Mouse (Mus musculus) midbrain, embryonic 10.5 days (tissue): ENCODE measurements at regions not wholly inside any gene's neighbourhood (a gene's known extent, or its start where the extent isn't known, plus 50 kb on each side); places are given as distances from the start of the nearest gene placed in this dataset.

Experiments used
- DNase-seq: peaks from one replicate; pipeline ENCODE4 v3.0.0-alpha.2; 2017; ENCODE audit warnings: low spot score
- H3K27ac ChIP-seq: fragments of 300-500 bp; sonication (generic); replicated peaks from 2 replicates; pipeline ENCODE4 v1.5.1; 2016; ENCODE audit warnings: mild to moderate bottlenecking
- H3K27me3 ChIP-seq: fragments of 300-500 bp; sonication (generic); 2 replicates; pipeline ENCODE4 v1.6.1; 2016; ENCODE audit warnings: low read depth, mild to moderate bottlenecking; ENCODE audit not compliant: poor library complexity, severe bottlenecking
- H3K36me3 ChIP-seq: fragments of 300-500 bp; sonication (generic); 2 replicates; pipeline ENCODE4 v1.6.1; 2016; ENCODE audit warnings: mild to moderate bottlenecking, moderate library complexity
- H3K4me1 ChIP-seq: fragments of 300-500 bp; sonication (generic); 2 replicates; pipeline ENCODE4 v1.6.1; 2016
- H3K4me3 ChIP-seq: fragments of 300-500 bp; sonication (generic); 2 replicates; pipeline ENCODE4 v1.5.1; 2016; ENCODE audit warnings: mild to moderate bottlenecking, moderate library complexity
- H3K9me3 ChIP-seq: fragments of 300-500 bp; sonication (generic); replicated peaks from 2 replicates; pipeline ENCODE4 v1.6.1; 2016; ENCODE audit warnings: mild to moderate bottlenecking
- WGBS: fragments of 180-500 bp; shearing (Covaris S2); methylation state at CpG from one replicate; pipeline ENCODE4 v1.1.7; 2016; 5-methylcytosine and 5-hydroxymethylcytosine counted together

DNA sequence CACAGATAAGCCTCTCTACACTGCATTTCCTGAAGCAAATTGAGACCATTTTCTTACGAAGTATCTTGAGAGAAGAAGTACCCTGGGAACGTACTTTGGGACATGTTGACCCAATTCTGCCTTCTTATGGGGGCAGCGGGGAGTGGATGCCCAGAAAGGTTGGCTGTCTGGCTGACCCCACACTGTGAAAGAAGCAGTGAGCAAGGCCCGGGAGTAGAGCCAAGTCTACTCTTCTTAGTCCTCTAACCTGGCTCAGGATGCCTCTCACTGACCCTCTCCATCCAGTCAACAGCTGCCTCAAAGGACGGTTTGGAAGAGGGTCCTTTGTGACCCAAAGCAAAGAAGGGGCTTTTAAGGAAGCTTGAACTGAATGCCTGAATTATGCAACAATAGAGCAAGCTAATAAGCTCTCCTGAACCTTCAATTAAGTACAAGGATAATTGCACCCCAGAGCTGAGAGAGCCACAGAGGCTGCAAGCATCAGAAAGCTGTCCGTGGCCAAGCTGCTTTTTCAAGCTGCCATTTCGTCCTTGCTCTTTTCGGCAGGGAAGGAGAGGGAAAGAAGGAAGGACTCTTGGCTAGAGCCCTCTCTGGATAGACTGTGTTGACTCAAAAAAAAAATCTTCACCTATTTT lies 70.3 kb downstream of the Pctp start:
- no peak overlapping the region for H3K27ac ChIP-seq
- H3K4me3 ChIP-seq = no peak overlapping the region
- no peak for DNase-seq
- H3K36me3 ChIP-seq = no peaks in the 10 kb centered on the region
- peaks cover 12% of the 10 kb centered on the region for H3K4me1 ChIP-seq
- 61% methylated on average over 8 of the region's 8 CpGs for WGBS
- no peaks in the 10 kb centered on the region for H3K9me3 ChIP-seq
- H3K27me3 ChIP-seq = peaks cover 12% of the 10 kb centered on the region

DNA sequence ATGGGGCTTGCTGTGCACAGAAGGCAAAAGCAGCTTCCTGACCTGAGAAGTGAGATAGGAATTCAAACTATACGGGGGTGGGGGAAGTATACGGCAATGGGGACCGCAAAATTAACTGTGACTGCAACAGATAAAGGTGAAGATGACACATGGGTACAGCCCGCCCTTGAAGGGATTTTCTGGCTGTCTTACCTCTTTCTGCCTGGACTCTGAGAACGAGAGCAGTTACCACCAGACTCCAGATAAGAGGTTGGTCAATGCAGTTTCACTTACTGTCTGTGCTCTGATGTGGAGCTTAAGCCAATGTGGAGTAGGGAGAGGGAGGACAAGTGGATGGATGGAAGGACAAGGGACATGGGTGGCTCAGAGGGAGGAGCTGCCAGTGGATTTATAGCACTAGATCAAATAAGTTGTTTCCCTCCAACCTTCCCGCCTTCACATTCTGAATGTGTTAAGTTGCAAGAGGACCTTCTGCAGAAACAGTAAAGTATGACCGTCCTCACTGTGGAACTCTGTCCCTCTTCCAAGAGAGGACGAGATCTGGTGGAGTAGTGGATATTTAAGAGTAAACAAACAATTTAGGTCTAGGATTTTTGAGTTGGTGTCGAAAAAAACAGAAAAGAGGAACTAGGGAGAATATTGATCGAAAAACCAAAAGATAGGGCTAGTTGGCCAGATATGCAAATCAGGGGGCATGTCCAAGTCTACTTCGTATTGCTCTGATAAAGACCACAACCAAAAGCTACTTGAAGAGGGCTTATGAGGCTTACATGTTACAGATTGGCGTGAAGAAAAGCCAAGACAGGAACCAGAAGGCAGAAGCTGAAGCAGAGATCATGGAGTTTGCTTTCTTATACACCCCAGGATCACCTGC lies 73.3 kb downstream of the Pctp start:
- no peaks in the 10 kb centered on the region for H3K36me3 ChIP-seq
- peaks cover 12% of the 10 kb centered on the region; the same call in 1 of the 2 replicates for H3K27me3 ChIP-seq
- H3K27ac ChIP-seq = no peak overlapping the region
- no peaks in the 10 kb centered on the region for H3K9me3 ChIP-seq
- 88% methylated on average over 12 of the region's 12 CpGs for WGBS
- DNase-seq = no peak
- peaks cover 12% of the 10 kb centered on the region for H3K4me1 ChIP-seq
- no peak overlapping the region for H3K4me3 ChIP-seq

DNA sequence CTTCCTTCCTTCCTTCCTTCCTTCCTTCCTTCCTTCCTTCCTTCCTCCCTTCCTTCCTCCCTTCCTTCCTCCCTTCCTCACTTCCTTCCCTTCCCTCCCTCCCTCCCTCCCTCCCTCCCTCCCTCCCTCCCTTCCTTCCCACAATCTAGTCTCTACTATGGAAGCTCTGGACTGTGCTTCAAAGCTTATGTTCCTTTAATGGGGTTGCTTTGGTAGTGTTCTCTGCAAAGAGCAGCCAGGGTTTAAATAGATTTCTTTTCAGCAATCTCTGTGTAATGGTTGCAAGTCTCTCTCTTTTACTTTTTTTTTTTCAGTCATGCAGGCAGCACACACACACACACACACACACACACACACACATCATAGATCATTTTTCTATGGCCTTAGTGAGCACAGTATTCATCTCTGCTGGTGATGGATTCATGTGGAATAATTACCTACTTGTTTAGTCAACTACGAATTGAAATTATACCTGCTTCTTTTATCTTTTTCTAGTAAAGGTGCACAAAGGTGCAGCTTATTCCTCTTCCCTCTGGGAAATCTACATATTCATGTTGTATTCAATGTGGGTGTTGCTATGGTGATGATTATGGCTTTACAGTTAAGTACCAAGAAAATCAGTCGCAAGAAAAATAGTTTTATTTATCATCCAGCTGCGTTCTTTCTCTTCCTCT lies 75.1 kb downstream of the Pctp start:
- no peaks in the 10 kb centered on the region for H3K36me3 ChIP-seq
- peaks cover 12% of the 10 kb centered on the region; the same call in 1 of the 2 replicates for H3K27me3 ChIP-seq
- DNase-seq = no peak
- H3K4me3 ChIP-seq = no peak overlapping the region
- peaks cover 5% of the 10 kb centered on the region for H3K4me1 ChIP-seq
- no peaks in the 10 kb centered on the region for H3K9me3 ChIP-seq
- H3K27ac ChIP-seq = no peak overlapping the region
- WGBS = 91% methylated on average over 3 of the region's 3 CpGs

DNA sequence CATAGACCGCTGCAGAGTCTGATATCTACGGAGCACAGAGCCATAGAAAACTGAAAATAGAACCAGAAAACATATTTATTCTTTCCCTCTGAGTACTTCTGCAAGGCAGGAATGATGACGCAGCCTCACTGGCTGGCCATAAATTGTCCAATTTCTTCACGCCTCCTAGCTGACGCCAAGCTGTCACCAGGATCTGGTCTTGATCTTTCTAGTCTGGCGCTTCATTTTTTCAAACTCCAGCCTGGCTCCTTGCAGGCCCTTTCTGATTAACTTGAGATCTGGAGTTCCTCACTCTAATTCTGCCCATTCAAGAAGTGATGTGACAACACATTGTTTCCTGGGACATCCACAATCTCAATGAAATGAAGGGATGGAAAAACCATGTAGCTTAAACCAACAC lies 80.1 kb downstream of the Pctp start:
- H3K27me3 ChIP-seq = no peaks in the 10 kb centered on the region
- WGBS = 89% methylated on average over 6 of the region's 6 CpGs
- no peak for DNase-seq
- H3K4me1 ChIP-seq = peaks cover 3% of the 10 kb centered on the region; the same call in 1 of the 2 replicates
- no peak overlapping the region for H3K4me3 ChIP-seq
- no peak overlapping the region for H3K27ac ChIP-seq
- no peaks in the 10 kb centered on the region for H3K36me3 ChIP-seq
- H3K9me3 ChIP-seq = no peaks in the 10 kb centered on the region

DNA sequence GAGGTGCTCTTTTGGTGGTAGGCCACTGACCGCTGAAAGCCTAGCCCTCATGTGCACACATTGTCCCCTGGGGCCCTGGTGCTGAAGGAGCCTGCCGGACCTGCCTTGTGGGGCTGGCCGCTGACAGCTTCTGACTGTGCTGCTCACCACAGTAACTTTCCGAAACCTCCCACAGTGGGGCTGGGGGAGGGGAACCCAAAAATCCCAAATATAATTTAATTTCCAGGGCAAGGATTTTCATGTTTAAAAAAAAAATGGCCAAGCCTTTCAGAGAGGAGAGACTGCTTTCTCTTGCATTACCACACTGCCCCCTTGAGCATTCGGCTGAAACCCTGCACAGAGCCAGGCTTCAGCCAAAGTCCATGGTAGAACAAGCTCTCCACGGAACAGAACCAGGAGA lies 81.5 kb downstream of the Pctp start:
- Histone ChIP-seq H3K4me1 (peaks cover 3% of the 10 kb centered on the region; the same call in 1 of the 2 replicates), H3K27ac (no peak overlapping the region), H3K4me3 (no peak overlapping the region), H3K36me3 (no peaks in the 10 kb centered on the region), H3K27me3 (no peaks in the 10 kb centered on the region), H3K9me3 (no peaks in the 10 kb centered on the region)
- DNase-seq = no peak
- WGBS = 65% methylated on average over 6 of the region's 6 CpGs

DNA sequence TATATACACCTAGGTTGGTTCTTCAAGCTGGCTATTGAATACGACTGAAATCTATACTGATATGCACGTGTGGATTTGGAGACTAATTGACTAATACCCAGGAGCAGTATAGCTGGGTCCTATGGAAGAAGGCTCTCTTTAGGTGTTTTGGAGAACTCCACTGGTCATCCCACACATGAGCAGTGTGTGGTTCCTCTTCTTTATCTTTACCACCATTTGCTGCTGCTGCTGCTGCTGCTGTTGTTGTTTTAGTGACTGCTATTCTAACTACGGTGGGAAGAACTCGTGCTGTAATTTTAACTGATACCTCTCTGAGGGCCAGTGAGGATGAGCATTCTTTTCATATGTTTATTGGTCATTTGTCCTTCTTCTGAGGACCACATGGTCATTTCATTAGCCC lies 86.9 kb downstream of the Pctp start:
- H3K4me1 ChIP-seq = no peaks in the 10 kb centered on the region
- no peaks in the 10 kb centered on the region for H3K9me3 ChIP-seq
- no peaks in the 10 kb centered on the region for H3K36me3 ChIP-seq
- H3K27ac ChIP-seq = no peak overlapping the region
- WGBS = 86% methylated on average over 4 of the region's 4 CpGs
- H3K4me3 ChIP-seq = no peak overlapping the region
- no peak for DNase-seq
- H3K27me3 ChIP-seq = no peaks in the 10 kb centered on the region

DNA sequence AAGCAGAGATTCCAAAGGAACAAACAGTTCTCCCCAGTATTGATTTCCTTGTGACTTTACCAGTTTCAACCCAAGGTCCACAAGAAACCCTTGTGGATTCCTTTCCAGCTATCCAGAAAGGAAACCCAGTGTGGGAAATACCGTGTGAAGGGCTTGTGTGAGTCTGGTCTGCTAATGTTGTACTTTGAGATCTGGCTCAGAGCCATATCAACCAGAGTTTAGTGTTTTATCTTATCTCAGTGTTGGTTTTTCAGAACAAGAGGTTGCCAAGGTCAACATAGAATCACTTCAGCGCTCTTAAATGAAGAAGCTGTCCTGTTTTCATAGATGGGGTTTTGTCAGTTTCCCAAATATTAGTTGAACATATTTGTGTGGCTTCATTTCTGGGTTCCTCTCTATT lies 88.1 kb downstream of the Pctp start:
- no peak for DNase-seq
- no peak overlapping the region for H3K27ac ChIP-seq
- no peak overlapping the region for H3K4me3 ChIP-seq
- H3K9me3 ChIP-seq = no peaks in the 10 kb centered on the region
- no peaks in the 10 kb centered on the region for H3K4me1 ChIP-seq
- WGBS = 79% methylated on average over 2 of the region's 2 CpGs
- no peaks in the 10 kb centered on the region for H3K27me3 ChIP-seq
- H3K36me3 ChIP-seq = no peaks in the 10 kb centered on the region

DNA sequence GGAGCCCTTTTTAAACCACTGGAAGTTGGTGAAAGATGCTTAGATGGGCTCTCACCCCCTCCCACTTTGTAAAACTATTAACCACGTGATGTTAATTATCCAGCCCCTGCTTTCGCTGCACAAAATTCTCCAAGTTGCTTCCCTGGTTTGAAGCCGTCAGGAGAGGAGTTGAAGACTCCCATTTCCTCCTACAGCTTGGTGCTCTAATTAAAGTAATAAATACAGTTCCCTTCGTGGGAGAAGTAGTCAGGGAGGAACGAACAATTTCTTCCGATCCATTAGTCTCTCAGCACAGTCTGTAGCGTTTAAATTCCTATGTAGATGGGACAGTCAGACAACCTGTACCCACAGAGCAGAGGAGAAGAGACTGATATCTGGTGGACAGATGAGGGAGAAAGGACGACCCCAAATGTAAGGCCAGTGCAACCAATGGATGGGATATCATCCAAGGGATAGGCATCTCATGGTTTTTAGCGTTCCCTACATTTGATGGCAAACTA lies 101.4 kb downstream of the Pctp start:
- Histone ChIP-seq H3K4me1 (no peaks in the 10 kb centered on the region), H3K4me3 (no peak overlapping the region), H3K27ac (no peak overlapping the region), H3K27me3 (no peaks in the 10 kb centered on the region), H3K9me3 (no peaks in the 10 kb centered on the region), H3K36me3 (no peaks in the 10 kb centered on the region)
- 85% methylated on average over 9 of the region's 9 CpGs for WGBS
- no peak for DNase-seq

DNA sequence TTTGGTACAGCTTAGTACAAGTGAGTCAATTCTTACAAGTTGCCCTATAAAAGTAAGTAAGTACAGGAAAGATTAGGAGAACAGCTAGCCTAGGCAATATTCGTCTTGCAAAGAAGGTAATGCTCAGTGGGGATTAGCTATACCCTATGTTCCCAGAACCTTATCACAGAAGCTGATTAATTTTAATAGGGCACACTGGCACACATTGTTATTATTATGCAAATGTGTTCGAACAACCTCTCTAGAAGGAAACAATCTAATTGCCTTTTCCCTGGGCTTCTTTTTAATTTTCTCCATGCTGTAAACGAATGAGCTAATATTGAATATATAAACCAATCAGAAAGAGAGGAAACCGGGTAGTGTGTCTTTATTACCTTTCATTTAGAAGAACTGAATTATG lies 104.2 kb downstream of the Pctp start:
- no peak overlapping the region for H3K27ac ChIP-seq
- no peaks in the 10 kb centered on the region for H3K4me1 ChIP-seq
- H3K36me3 ChIP-seq = no peaks in the 10 kb centered on the region
- no peaks in the 10 kb centered on the region for H3K27me3 ChIP-seq
- WGBS = 81% methylated on average over 4 of the region's 4 CpGs
- DNase-seq = no peak
- H3K4me3 ChIP-seq = no peak overlapping the region
- H3K9me3 ChIP-seq = no peaks in the 10 kb centered on the region

DNA sequence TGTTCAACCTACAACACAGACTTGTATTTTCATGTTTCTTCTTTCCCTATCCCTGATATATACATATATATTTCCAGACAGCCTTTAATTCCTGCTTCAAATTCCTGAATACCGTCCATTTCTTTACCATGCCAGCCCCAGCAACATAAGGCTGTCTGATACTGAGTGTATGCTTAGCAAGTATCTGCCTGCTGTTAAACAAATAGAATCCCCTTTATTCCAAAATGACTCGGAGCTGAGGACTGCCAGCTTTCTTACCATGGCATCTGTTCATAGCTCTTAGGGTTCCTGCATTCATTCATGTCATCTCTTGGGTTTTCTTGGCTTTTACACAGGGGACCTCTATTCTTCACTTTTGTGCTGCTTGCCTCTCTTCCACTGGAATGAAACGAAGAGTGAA lies 105.8 kb downstream of the Pctp start:
- no peaks in the 10 kb centered on the region for H3K27me3 ChIP-seq
- H3K4me1 ChIP-seq = no peaks in the 10 kb centered on the region

DNA sequence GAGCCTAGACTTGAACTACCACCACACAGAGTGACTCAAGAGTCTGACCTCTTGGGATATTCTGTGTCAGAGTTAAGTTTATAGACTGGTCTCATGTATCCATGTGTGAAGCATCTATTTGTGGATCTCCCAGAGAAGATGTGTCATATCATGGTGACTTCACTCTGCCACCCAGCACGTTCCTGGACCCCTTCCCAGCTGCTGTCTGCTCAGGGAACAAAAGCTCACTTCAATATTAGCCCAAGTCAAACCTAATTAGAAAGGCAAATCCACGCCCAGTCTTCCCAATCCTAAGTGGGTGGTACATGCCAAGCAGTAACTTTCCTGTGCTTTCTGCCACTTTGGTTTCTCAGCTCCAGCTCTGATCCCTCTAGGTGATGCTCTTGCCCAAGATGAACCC lies 94.1 kb upstream of the Ankfn1 start:
- Histone ChIP-seq H3K9me3 (no peaks in the 10 kb centered on the region), H3K4me1 (no peaks in the 10 kb centered on the region), H3K27ac (no peak overlapping the region), H3K4me3 (no peak overlapping the region), H3K36me3 (no peaks in the 10 kb centered on the region), H3K27me3 (no peaks in the 10 kb centered on the region)
- 52% methylated on average over 2 of the region's 2 CpGs for WGBS
- DNase-seq = no peak

More for the DNA sequence above, 105.8 kb downstream of the Pctp start:
- H3K4me3 ChIP-seq = no peak overlapping the region
- H3K27ac ChIP-seq = no peak overlapping the region
- no peaks in the 10 kb centered on the region for H3K36me3 ChIP-seq
- WGBS = 78% methylated on average over 3 of the region's 3 CpGs
- H3K9me3 ChIP-seq = no peaks in the 10 kb centered on the region
- no peak for DNase-seq

DNA sequence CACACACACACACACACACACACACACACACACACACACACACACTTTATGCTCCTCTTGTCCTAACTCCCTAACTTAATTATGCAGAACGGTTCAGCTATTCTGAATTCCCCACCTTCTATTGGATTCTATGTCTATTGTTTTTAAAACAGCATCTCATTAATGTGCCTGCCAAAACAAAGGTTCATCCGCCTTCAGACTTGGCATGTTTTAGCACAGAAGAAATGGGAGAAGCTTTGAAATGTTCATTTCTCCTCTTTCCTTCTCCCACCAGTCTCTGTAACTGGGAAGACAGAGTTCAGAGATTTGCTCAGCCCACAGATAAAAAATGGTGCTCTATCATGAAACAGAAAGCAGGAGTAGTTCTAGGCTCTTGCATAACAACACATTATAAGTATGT lies 90.1 kb upstream of the Ankfn1 start:
- DNase-seq = no peak
- WGBS = 85% methylated on average over 2 of the region's 2 CpGs
- Histone ChIP-seq H3K36me3 (no peaks in the 10 kb centered on the region), H3K4me3 (no peak overlapping the region), H3K9me3 (no peaks in the 10 kb centered on the region), H3K4me1 (no peaks in the 10 kb centered on the region), H3K27me3 (no peaks in the 10 kb centered on the region), H3K27ac (no peak overlapping the region)
